Mouse (Mus musculus): ENCODE results near the gene Hsd17b7.
"Not testable (repeated sequence)": the region's sequence is repeated elsewhere in the genome, so short reads cannot be mapped to it uniquely, and the experiment has no call there.

The Hsd17b7 gene

GRCm38 (mm10) chr1:169968792-169969515 lies at the start of gene Hsd17b7:
TSS of gene Hsd17b7 (minus strand) at chr1:169969241.
- DNase-seq (ENCODE audit: low spot score in 2 of 2), result peak; percentile 96

GRCm38 (mm10) chr1:170014784-170015183 lies 45.7 kb upstream of the Hsd17b7 start:
- DNase-seq (ENCODE audit: low spot score in 2 of 2), result no peak

GRCm38 (mm10) chr1:170010716-170011505 lies 41.9 kb upstream of the Hsd17b7 start:
- DNase-seq (ENCODE audit: low spot score in 2 of 2), result no peak

- no peak for DNase-seq (ENCODE audit: low spot score in 2 of 2)
These were observed 40.3 kb upstream of the Hsd17b7 start for GRCm38 (mm10) chr1:170009296-170009695.

- no peak for DNase-seq (ENCODE audit: low spot score in 2 of 2)
These were observed 39.6 kb upstream of the Hsd17b7 start for GRCm38 (mm10) chr1:170008432-170009220.

- DNase-seq (ENCODE audit: low spot score in 2 of 2), result no peak
These were observed 37.5 kb upstream of the Hsd17b7 start for GRCm38 (mm10) chr1:170006516-170006915.

GRCm38 (mm10) chr1:170005297-170005696 lies 36.3 kb upstream of the Hsd17b7 start:
- no peak for DNase-seq (ENCODE audit: low spot score in 2 of 2)

- not testable (repeated sequence) for DNase-seq (ENCODE audit: low spot score in 2 of 2)
These were observed 24.9 kb upstream of the Hsd17b7 start for GRCm38 (mm10) chr1:169993901-169994300.

GRCm38 (mm10) chr1:169986166-169986565 lies 17.1 kb upstream of the Hsd17b7 start:
- DNase-seq (ENCODE audit: low spot score in 2 of 2), result no peak

- no peak for DNase-seq (ENCODE audit: low spot score in 2 of 2)
These were observed 8.6 kb upstream of the Hsd17b7 start for GRCm38 (mm10) chr1:169977621-169978020.

- DNase-seq (ENCODE audit: low spot score in 2 of 2), result no peak
These were observed 3.0 kb upstream of the Hsd17b7 start for GRCm38 (mm10) chr1:169971998-169972397.

GRCm38 (mm10) chr1:169970936-169971335 lies 1.9 kb upstream of the Hsd17b7 start:
- DNase-seq (ENCODE audit: low spot score in 2 of 2), result no peak

GRCm38 (mm10) chr1:169969516-169969886 lies 460 bp upstream of the Hsd17b7 start:
- DNase-seq (ENCODE audit: low spot score in 2 of 2), result no peak

GRCm38 (mm10) chr1:169953106-169953505 lies 15.9 kb downstream of the Hsd17b7 start:
- no peak for DNase-seq (ENCODE audit: low spot score in 2 of 2)

GRCm38 (mm10) chr1:169952636-169953035 lies 16.4 kb downstream of the Hsd17b7 start:
- no peak for DNase-seq (ENCODE audit: low spot score in 2 of 2)

GRCm38 (mm10) chr1:169951561-169951960 lies 17.5 kb downstream of the Hsd17b7 start:
- no peak for DNase-seq (ENCODE audit: low spot score in 2 of 2)

- no peak for DNase-seq (ENCODE audit: low spot score in 2 of 2)
These were observed 18.4 kb downstream of the Hsd17b7 start for GRCm38 (mm10) chr1:169950651-169951050.

GRCm38 (mm10) chr1:169949981-169950380 lies 19.1 kb downstream of the Hsd17b7 start:
- DNase-seq (ENCODE audit: low spot score in 2 of 2), result no peak

GRCm38 (mm10) chr1:169948866-169949265 lies 20.2 kb downstream of the Hsd17b7 start:
- DNase-seq (ENCODE audit: low spot score in 2 of 2), result no peak

- DNase-seq (ENCODE audit: low spot score in 2 of 2), result no peak
These were observed 20.8 kb downstream of the Hsd17b7 start for GRCm38 (mm10) chr1:169948280-169948679.

GRCm38 (mm10) chr1:169947654-169948053 lies 21.4 kb downstream of the Hsd17b7 start:
- DNase-seq (ENCODE audit: low spot score in 2 of 2), result no peak

GRCm38 (mm10) chr1:169946004-169946403 lies 23.0 kb downstream of the Hsd17b7 start:
- DNase-seq (ENCODE audit: low spot score in 2 of 2), result no peak
